Mouse (Mus musculus): Measurements from ENCODE around the gene Usp5.

The Usp5 gene

DNA sequence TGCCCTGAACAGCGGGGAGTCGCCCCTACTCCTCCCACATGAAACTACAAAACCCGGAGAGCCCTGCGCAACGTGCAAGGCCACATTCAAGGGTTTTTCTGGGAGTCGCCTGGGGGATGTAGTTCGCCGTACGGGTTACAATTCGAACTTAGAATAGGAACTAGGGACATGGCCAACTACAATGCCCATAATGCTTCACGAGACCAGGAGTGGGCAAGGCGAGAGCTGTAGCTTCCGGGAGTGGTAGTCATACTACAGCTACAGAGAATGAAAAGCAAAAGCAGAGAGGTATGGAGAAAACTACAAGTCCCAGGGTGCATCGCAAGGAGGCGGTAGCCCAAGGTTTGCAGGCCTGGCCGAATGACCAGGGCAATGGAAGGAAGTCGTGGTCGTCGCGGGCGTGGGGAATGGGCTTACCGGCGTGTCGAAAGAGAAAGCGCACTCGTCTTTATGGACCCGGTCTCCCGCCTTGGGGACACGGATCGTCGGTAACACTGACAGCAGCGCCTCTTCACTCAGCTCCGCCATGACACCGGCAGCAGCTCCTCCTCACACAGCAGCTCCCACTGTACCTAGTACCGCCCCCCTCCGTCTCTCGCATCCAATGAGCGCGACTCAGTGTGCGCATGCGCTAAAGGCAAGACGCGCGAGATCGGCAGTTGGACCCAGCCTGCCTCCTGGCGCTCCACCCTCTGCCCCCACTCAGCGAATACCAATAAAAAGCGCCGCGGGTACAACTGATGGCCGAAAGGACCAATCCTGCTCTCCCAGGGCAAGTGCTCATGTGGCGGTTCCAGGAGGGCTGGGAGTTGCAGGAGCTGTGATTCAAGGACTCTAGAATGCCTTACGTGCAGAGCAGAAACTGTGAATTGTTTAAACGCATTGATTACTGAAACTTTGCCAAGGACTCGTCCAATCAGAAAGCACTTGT lies at the start of gene Usp5, which contains the start of gene Cdca3:
Usp5 (minus strand) TSS at position 617 of the 931 bp plus-strand sequence.
Cdca3 (plus strand) TSS at position 680 of the 931 bp plus-strand sequence.
- DNase-seq (ENCODE audit: low spot score in 2 of 2): peak; percentile 98

DNA sequence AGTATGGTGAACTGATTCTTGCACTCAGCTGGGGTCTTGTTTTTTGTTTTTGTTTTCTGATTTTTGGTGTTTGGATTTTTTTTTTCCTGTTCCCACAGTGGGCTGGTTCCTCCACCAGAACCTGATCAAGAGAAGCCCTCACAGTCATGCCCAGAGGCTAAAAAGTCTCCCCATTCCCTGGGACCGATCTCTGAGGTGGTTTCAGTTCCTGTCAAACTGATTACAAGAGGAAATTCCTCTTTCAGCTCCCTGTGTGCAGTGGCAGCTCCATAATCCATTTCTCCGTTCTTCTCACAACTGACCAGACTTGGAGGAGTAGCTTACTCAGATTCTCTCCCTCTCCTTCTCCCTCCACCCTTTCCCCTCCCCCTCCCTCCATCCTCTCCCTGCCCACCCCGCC lies 45.1 kb upstream of the Usp5 start:
- no peak for DNase-seq (ENCODE audit: low spot score in 2 of 2)

DNA sequence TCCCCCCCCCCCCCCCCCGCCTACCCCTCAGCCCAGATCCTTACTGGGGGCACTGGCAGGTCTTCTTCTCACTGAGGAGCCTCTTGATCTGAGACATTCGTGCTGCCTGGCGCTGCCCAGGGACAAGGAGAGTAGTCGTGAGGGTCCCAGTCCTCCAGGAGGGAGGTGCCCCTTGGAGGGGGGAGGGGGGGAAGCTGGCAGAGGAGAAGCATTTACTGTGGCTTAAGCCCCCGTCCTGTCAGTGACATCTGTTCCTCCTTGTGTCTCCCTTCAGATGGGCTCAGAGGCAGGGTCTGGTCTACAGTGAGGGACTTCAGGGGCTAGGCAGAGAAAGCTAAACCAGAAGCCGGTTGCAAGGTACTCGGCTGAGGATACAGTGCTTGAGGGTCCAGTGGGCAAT lies 37.3 kb upstream of the Usp5 start:
- no peak for DNase-seq (ENCODE audit: low spot score in 2 of 2)

DNA sequence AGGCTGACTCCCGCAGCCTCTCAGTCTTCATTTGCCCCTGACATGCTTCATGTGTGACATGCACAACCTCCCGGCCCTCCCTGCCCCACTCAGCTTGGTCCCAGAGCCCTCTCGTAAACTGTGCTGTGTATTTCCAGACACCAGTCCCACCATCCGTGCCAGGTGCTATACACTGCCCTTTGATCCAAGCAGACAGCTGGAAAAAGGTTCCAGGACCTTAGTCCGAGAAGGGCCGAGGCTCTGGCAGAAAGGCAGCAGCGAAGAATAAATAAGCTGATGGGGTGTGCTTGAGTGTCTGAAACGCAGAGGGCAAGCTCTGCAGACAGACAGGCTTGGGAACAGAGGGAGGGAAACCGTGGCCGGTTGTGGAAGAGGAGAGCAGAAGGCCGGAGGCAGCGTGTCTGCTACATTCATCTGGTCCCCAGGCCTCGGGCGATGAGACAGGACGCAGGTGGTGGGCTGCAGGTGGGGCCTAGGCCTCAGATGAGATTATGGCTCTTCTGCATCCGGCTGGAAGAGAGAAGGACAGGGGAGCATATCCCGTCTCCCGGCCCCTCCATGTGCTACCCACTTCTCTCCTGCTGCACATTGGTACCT lies 36.6 kb upstream of the Usp5 start:
- no peak for DNase-seq (ENCODE audit: low spot score in 2 of 2)

DNA sequence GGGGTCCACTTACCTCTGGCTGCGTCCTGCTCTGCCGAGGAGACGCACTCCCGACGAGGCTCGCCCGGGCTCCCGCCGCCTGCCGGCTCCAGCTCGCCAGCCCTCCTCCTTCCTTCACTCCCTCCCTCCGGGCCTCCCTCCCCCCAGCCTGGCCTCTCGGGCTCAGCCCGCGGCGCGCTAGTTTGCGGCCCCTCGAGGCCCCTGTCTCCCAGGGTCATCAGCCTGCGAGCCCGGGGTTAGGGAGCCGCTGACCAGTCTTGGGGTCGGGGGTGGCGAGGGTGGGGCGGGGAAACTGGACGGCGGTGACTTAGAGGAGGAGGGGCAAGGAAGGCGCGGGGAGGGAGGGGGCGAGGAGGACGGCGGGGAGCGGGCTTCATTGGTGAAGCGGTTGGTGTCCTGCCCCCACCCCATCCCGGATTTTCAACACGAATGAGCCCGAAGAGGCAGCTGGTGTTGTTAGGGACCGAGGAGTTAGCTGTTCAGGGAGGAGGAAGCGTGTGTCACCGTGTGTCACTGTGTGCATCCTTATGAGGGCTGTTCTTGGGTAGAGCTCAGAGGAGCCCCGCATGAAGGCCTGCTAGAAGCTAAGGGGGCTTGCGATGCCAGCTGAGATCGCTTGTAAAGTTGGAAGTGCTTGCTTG lies 34.5 kb upstream of the Usp5 start, which contains the start of gene Gpr162:
Gpr162 (minus strand) TSS at position 326 of the 641 bp plus-strand sequence.
- no peak for DNase-seq (ENCODE audit: low spot score in 2 of 2)

DNA sequence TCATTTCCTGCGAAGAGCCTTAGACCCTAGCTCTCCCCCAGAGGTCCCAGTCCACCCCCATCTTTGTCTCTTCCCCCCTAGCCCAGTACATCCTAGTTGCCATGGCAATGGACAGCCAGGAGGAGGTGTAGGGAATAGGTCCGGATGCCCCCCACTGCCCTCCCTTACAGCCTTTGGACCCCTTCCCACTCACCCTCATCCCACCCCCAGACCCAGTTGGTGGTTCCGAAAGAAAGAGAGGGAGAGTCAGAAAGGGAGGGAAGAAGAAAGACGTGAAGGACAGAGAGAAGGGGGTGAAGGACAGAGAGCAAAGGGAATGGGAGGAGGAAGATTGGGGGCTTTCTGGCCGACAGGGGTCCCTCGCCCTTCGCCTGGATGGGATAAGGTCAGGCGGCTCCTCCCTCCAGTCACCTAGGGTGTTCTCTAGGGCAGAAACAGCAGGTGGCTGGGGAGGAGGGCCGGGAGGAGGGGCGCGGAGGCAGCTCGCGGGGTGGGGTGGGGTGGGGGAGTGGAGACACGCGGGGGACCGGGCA lies 33.9 kb upstream of the Usp5 start:
- no peak for DNase-seq (ENCODE audit: low spot score in 2 of 2)

DNA sequence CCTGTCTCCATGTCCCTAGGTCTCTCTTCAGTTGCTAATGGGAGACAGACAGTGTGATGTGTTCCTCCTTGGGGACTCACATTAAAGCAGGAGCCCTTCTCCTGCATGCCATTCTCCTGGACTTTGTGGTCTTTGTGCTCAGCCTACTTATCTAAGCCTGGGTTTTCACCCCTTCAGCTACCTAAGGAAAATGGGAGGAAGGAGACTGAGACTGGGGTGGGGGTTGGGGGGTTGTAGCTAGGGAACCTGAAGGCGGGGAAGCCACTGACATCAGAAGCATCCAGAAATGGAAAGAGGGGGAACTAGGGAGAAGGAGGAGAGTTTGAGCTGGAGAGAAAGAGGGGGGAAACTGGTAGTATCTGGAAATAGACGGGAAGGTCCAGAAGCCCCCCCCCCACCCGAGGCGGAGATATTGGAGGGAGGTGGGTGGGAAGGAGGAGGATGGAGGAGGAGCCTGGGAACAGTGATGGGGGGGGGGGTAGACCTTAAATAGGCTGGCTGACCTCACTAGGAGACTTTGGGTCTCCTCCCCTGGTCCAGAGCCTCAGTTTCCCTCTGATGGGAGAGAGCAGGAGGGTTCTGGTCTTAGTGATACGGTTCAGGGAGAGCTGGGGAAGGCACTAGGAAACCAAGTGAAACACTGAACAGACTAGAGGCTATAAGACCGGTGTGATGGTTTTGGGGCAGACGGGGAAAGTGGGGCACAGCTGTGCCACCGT lies 33.3 kb upstream of the Usp5 start:
- DNase-seq (ENCODE audit: low spot score in 2 of 2): no peak

DNA sequence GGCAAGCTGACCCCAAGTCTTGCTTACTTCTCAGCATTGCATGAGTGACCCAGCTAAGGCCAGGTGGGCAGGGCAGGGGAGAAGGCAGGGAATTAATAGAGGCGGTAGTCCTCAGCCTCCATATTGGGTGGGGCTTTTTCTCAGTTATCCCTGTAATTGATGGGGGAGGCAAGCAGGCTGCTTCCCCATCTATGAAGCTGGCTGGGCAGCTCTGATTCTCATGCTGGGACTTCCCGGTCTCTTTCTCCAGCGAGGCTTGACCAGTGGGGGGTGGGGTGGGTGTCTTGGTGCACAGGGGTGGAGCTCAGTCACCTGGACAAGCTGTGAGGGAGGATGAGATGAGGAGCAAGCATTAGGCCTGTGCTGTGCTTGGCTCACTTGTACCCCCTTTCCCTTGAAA lies 32.5 kb upstream of the Usp5 start:
- DNase-seq (ENCODE audit: low spot score in 2 of 2): no peak

DNA sequence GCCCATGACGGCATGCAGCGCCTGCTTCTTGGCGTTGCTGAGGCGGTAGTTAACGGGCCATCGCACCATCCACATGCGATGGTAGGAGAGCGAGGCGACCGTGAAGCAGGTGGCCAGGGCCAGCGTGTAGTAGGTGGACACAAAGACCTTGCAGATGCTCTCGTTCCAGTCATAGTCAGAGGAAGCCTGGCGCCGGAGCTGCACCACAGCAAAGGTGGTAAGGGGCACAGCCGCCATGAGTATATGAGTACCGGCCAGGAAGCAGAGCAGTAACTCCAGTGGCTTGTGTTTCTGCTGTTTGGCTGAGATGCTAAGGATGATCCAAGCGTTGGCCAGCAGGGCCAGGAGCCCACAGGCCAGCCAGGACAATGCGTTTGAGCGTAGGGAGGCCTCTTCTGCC lies 32.0 kb upstream of the Usp5 start:
- no peak for DNase-seq (ENCODE audit: low spot score in 2 of 2)

DNA sequence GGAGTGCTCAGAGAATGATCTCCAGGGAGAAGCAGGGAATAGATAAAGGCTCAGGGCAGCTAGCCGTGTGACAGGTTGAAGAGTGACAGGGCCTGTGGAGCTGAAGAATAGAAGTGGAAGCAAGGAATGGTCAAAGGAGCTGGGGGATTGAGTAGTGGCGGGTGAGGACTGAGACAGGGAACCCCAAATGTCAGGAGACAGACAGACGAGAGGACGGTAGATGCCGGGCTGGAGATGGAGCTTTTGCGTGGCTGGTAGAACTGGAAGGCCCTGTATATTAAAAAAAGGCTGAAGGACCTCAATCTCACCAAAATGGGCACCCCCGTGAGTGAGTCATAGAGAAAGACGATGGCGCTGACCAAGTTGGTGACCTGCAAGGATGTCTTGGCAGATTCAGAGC lies 31.2 kb upstream of the Usp5 start:
- DNase-seq (ENCODE audit: low spot score in 2 of 2): no peak

DNA sequence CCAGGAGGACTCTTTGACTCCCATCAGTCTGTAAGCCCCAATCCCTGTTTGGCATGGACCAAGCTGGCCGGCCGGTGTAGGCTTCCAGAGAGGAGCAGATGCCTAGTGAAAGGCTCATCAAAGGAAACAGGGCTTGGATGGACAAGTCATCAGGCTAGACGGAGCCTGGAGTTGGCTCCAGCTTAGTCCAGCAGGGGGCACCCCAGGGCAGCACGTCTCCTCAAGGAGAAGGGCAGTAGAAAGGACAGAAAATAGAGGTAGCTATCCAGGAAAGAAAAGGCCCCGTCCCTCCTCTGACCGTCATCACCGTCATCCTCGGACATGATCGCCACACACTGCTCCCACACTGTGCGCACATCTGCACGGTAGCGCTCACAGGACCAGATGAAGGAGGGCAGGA lies 30.4 kb upstream of the Usp5 start:
- DNase-seq (ENCODE audit: low spot score in 2 of 2): peak; percentile 81 to 93

DNA sequence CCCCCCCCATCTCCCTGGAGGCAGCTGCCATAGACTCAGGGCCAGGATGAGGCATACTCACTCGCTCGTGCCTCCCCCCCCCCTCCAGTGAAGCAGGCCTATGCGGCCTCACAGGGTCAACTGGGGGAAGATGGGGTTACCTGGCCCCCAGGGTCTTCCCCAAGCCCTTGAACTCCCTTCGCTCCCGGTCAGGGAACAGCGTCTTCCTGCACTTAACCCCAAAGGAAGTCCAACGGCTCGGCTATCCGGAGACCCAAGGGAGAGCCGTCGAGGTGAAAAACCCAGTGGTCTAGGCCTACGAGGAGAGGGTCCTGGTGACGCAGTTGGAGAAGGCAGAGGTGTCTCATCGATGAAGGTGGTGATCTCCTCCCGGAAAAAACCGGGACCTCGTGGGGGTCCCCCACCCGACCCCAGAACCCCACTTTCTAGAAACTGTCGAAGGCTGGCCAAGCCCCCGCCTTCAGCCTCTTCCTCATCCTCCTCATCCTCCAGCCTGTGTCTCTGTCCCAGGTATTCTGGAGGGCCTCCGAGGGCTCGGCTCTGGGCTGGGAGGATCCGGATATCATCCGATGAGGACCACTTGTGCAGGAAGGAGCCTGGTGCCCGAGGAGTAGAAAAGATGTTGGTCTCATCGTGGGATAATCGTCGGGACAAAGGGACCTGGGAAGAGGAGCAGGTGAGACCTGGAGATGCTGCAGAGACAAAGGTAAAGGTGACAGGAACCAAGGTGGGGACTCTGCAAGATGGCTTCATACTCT lies 29.5 kb upstream of the Usp5 start:
- peak in 1 of 2 experiments; percentile 60 for DNase-seq (ENCODE audit: low spot score in 2 of 2)

DNA sequence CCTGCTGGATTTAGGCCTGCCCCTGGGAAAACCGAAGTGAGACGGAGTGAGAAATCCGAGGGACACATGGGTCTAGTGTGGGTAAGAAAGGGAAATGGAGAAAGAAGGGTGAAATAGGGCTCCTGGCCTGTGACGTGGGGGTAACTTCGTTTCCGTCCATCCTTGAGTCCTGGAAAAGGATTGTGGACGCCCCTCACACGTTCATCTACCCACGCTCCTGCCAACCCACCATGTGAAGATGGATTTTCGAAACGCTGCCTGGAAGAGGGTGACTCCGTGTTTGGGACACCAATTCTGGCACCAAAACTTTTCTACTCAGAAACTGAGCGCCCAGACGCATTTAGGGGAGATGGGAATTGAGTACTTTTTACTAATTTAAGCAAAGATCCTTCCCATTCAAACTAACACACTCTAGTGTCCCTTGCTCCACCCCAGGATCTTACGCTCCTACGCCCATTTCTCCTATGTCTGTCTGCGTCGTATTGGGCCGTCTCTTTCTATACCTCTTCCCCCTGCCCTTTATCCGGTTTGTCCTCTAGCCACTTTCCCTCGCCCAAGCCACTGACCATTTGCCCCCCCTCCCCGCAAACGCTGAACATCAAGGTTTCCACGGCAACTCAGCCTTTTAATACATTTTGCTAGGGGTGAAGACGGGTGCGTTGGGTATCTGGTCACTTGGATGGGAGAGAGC lies 28.7 kb upstream of the Usp5 start:
- DNase-seq (ENCODE audit: low spot score in 2 of 2): no peak

DNA sequence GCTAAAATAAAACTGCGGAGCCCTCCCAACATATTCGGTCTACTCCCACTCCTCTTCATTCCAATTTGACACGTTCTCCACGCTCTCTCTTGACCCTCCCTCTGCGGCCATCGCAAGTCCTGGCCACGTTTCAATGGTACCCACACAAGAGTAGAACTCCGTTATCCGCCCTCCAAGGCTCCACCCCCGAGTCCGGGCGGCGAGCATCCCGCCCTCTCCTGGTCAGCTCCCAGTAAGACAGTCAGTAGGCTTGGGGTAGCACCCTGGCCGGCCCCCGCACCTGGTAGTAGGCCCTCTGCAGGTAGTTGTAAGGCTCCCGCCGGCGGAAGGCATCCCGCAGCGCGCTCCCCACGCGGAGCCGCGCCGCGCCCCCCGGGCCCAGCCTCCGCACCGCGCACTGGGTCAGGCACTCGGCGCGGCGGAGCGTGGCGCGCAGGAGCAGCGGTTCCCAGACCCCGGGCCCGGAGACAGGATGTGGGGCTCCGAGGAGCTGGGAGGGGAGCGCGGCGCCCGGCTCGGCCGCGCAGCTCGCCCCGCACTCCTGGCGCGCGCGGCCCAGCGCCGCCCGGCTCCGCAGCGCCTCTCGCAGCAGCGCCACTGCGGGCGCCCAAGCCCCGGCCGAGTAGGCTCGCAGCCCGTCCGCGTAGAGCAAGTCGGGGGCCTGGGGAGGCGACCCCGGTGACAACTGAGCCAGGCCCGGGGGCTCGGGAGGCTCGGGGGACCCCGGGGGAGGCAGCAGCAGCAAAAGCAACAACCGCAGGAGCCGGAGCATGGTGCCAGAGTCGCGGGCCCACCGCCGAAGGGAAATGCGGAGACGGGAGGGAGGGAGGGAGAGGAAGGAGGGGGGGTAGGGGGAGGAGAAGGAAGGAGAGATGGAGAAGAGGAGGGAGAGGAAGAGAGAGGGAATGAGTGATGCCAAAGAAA lies 27.9 kb upstream of the Usp5 start, which contains the start of gene P3h3:
P3h3 (minus strand) TSS at position 837 of the 924 bp plus-strand sequence.
- DNase-seq (ENCODE audit: low spot score in 2 of 2): peak; percentile 69 to 84

DNA sequence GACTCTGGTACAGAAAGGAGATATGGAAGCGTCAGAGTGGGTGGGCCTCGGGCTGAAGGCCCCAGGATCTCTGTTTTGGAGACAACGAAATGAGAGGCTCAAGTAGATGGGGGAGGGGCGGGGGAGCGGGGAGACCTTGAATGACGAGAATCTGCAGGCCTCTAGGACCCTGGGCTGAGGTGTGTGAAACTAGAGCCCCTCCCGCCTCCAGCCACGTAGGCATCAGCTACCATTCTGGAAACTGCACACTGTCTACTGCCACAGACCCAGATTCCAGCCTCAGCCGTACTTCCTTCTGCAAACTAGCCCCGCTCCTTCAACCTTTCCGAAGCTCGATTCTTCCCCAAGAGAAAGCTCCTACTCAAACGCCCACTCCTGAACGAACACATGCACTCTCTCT lies 27.0 kb upstream of the Usp5 start:
- no peak for DNase-seq (ENCODE audit: low spot score in 2 of 2)

DNA sequence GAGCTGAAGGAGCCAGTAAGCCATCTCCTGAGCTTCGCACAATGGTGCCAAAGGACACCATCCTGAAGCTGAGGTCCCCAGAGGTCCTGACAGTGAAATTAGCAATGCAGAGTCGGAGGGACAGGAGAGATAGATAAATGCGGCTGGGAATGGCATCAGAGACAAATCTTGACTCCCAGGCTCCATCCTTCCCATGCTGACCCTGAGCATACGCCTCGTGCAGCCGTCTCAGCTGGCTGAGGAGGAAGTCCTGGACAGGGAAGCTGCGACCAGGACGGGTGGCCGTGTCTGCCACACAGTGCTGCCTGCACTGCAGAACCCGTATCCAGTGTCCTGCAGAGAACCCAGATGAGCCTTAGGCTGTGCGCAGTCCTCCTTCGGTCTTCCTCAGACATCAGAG lies 25.4 kb upstream of the Usp5 start:
- no peak for DNase-seq (ENCODE audit: low spot score in 2 of 2)

DNA sequence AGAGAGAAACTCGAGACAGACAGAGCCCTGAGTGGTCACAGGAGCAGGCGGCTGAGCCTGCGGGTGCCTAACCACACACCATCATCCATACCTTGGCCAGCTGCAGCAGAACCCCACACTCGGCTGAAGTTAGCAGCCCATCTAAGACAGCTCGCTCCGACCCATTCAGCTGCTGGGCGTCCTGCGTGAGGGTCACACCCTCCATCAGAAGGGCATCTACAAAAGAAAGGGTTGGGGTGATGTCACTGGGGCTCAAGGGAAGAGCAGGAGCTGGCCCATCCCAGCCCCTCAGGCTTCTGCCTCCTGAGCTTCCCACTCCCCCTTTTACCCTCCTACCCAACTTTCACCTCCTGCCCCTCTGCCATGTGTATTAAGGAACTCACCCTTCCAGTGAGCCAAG lies 21.3 kb upstream of the Usp5 start:
- no peak for DNase-seq (ENCODE audit: low spot score in 2 of 2)

DNA sequence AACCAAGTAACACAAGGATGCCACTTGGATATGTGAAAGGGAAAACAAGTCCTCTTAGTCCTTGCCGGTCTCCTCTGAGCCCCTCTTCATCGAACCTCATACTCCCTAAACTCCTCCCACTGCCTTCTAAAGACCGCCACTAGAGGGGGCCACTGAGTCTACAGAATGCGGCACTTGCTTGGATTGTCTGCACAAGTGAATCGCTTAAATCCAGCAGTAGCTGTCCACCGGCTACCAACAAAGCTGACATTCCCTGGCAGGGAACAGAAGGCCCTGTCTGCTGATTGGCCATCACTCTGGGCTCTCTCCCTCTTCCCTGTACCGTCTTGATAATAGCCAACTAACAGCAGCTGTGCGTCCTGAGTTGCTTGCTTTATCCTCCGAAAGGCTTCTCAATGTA lies 18.0 kb upstream of the Usp5 start:
- DNase-seq (ENCODE audit: low spot score in 2 of 2): peak; percentile 87 to 96
